Mouse (Mus musculus): ENCODE data around the gene Bud23. TPM values are rescaled to one million over a fixed set of nuclear protein-coding genes. Genes with fewer than 3 reads are reported as not detected.

Gene Bud23
- total and polyA plus RNA-seq, 2 experiments = 32.7 to 51.7 TPM

- 47% methylated on average over 14 of the region's 14 CpGs for WGBS
- DNase-seq (ENCODE audit: extremely low read depth, low read depth, low spot score) = no peak
- Histone ChIP-seq H3K4me3 (ENCODE audit: insufficient read depth, low read depth, low read length) (peak overlapping the region; percentile 8; the same call in 1 of the 2 replicates), H3K79me2 (ENCODE audit: control insufficient read depth, insufficient read depth, low read length) (no peaks in the 10 kb centered on the region), H3K27ac (replicated peaks; ENCODE audit: insufficient read depth, low read depth, low read length) (no peak overlapping the region), H3K9ac (ENCODE audit: low read depth, low read length) (peak overlapping the region; percentile 40; the same call in 1 of the 2 replicates), H3K4me1 (ENCODE audit: control insufficient read depth, insufficient read depth, low read length) (peaks cover 7% of the 10 kb centered on the region), H3K36me3 (ENCODE audit: control insufficient read depth, insufficient read depth, low read length) (no peaks in the 10 kb centered on the region), H3K27me3 (ENCODE audit: control insufficient read depth, insufficient read depth, low read length) (no peaks in the 10 kb centered on the region)
- TF ChIP-seq POLR2A (IDR thresholded peaks at IDR 0.05; ENCODE audit: extremely low read depth, insufficient read depth, low read length) = no peak
These were observed 12.3 kb upstream of the Bud23 start for GRCm38 (mm10) chr5:135076931-135077505.

- Histone ChIP-seq H3K27ac (replicated peaks; ENCODE audit: insufficient read depth, low read depth, low read length) (no peak overlapping the region), H3K79me2 (ENCODE audit: control insufficient read depth, insufficient read depth, low read length) (no peaks in the 10 kb centered on the region), H3K4me3 (ENCODE audit: insufficient read depth, low read depth, low read length) (no peak overlapping the region), H3K9ac (ENCODE audit: low read depth, low read length) (no peak overlapping the region), H3K27me3 (ENCODE audit: control insufficient read depth, insufficient read depth, low read length) (no peaks in the 10 kb centered on the region), H3K4me1 (ENCODE audit: control insufficient read depth, insufficient read depth, low read length) (peaks cover 7% of the 10 kb centered on the region), H3K36me3 (ENCODE audit: control insufficient read depth, insufficient read depth, low read length) (no peaks in the 10 kb centered on the region)
- TF ChIP-seq CTCF (IDR thresholded peaks at IDR 0.05; ENCODE audit: low read depth, low read length) = no peak
- TF ChIP-seq POLR2A (IDR thresholded peaks at IDR 0.05; ENCODE audit: extremely low read depth, insufficient read depth, low read length) = no peak
- no peak for DNase-seq (ENCODE audit: extremely low read depth, low read depth, low spot score)
- WGBS = 78% methylated on average over 14 of the region's 14 CpGs
These were observed 11.6 kb upstream of the Bud23 start for GRCm38 (mm10) chr5:135076368-135076767.

DNA sequence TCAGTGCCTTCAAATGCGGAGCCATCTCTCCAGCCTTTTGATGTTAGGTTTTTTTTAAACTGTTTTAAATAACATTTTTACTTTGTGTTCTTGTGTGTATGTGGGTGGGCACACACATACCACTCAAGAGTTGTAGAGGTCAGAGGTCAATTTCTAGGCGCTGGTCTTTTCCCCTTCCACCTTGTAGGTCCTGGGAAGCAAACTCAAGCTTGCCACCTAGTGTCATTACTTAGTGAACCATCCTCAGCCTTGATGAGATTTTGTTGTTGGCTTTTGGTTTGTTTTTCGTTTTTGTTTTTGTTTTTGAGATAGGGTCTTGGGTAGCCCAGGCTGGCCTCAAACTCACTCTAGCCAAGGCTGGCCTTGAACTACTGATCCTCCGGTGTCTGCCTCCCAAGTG is 10.9 kb upstream of the Bud23 start:
- Histone ChIP-seq H3K4me1 (ENCODE audit: control insufficient read depth, insufficient read depth, low read length) (peaks cover 6% of the 10 kb centered on the region), H3K4me3 (ENCODE audit: insufficient read depth, low read depth, low read length) (no peak overlapping the region)
- WGBS = 62% methylated on average over 4 of the region's 4 CpGs

GRCm38 (mm10) chr5:135073349-135074150 is 8.8 kb upstream of the Bud23 start:
- no peaks in the 10 kb centered on the region for H3K79me2 ChIP-seq (ENCODE audit: control insufficient read depth, insufficient read depth, low read length)
- no peak overlapping the region for H3K9ac ChIP-seq (ENCODE audit: low read depth, low read length)
- H3K4me1 ChIP-seq (ENCODE audit: control insufficient read depth, insufficient read depth, low read length) = peaks cover 4% of the 10 kb centered on the region
- 70% methylated on average over 26 of the region's 26 CpGs for WGBS
- no peak overlapping the region for H3K27ac ChIP-seq (replicated peaks; ENCODE audit: insufficient read depth, low read depth, low read length)
- TF ChIP-seq CTCF (IDR thresholded peaks at IDR 0.05; ENCODE audit: low read depth, low read length) (no peak), POLR2A (IDR thresholded peaks at IDR 0.05; ENCODE audit: extremely low read depth, insufficient read depth, low read length) (no peak)
- no peaks in the 10 kb centered on the region for H3K27me3 ChIP-seq (ENCODE audit: control insufficient read depth, insufficient read depth, low read length)
- no peak overlapping the region for H3K4me3 ChIP-seq (ENCODE audit: insufficient read depth, low read depth, low read length)
- no peaks in the 10 kb centered on the region for H3K36me3 ChIP-seq (ENCODE audit: control insufficient read depth, insufficient read depth, low read length)
- DNase-seq (ENCODE audit: extremely low read depth, low read depth, low spot score) = no peak

More for the DNA sequence above, 10.9 kb upstream of the Bud23 start:
- H3K9ac ChIP-seq (ENCODE audit: low read depth, low read length) = no peak overlapping the region
- H3K27ac ChIP-seq (replicated peaks; ENCODE audit: insufficient read depth, low read depth, low read length) = no peak overlapping the region
- DNase-seq (ENCODE audit: extremely low read depth, low read depth, low spot score) = no peak
- H3K36me3 ChIP-seq (ENCODE audit: control insufficient read depth, insufficient read depth, low read length) = no peaks in the 10 kb centered on the region
- H3K27me3 ChIP-seq (ENCODE audit: control insufficient read depth, insufficient read depth, low read length) = no peaks in the 10 kb centered on the region
- TF ChIP-seq CTCF (IDR thresholded peaks at IDR 0.05; ENCODE audit: low read depth, low read length) (peak; percentile 22; the same call in 1 of the 2 replicates), POLR2A (IDR thresholded peaks at IDR 0.05; ENCODE audit: extremely low read depth, insufficient read depth, low read length) (no peak)
- H3K79me2 ChIP-seq (ENCODE audit: control insufficient read depth, insufficient read depth, low read length) = no peaks in the 10 kb centered on the region

GRCm38 (mm10) chr5:135072720-135073119 is 8.0 kb upstream of the Bud23 start:
- H3K36me3 ChIP-seq (ENCODE audit: control insufficient read depth, insufficient read depth, low read length) = no peaks in the 10 kb centered on the region
- H3K4me1 ChIP-seq (ENCODE audit: control insufficient read depth, insufficient read depth, low read length) = peaks cover 2% of the 10 kb centered on the region; the same call in 1 of the 2 replicates
- TF ChIP-seq CTCF (IDR thresholded peaks at IDR 0.05; ENCODE audit: low read depth, low read length) (no peak), POLR2A (IDR thresholded peaks at IDR 0.05; ENCODE audit: extremely low read depth, insufficient read depth, low read length) (no peak)
- H3K79me2 ChIP-seq (ENCODE audit: control insufficient read depth, insufficient read depth, low read length) = no peaks in the 10 kb centered on the region
- DNase-seq (ENCODE audit: extremely low read depth, low read depth, low spot score) = no peak
- no peaks in the 10 kb centered on the region for H3K27me3 ChIP-seq (ENCODE audit: control insufficient read depth, insufficient read depth, low read length)
- no peak overlapping the region for H3K4me3 ChIP-seq (ENCODE audit: insufficient read depth, low read depth, low read length)
- no peak overlapping the region for H3K27ac ChIP-seq (replicated peaks; ENCODE audit: insufficient read depth, low read depth, low read length)
- 87% methylated on average over 6 of the region's 6 CpGs for WGBS
- no peak overlapping the region for H3K9ac ChIP-seq (ENCODE audit: low read depth, low read length)

- no peak overlapping the region for H3K4me3 ChIP-seq (ENCODE audit: insufficient read depth, low read depth, low read length)
- TF ChIP-seq POLR2A (IDR thresholded peaks at IDR 0.05; ENCODE audit: extremely low read depth, insufficient read depth, low read length) (no peak), CTCF (IDR thresholded peaks at IDR 0.05; ENCODE audit: low read depth, low read length) (no peak)
- no peaks in the 10 kb centered on the region for H3K4me1 ChIP-seq (ENCODE audit: control insufficient read depth, insufficient read depth, low read length)
- WGBS = 93% methylated on average over 2 of the region's 2 CpGs
- H3K27me3 ChIP-seq (ENCODE audit: control insufficient read depth, insufficient read depth, low read length) = no peaks in the 10 kb centered on the region
- DNase-seq (ENCODE audit: extremely low read depth, low read depth, low spot score) = no peak
- no peaks in the 10 kb centered on the region for H3K36me3 ChIP-seq (ENCODE audit: control insufficient read depth, insufficient read depth, low read length)
- no peak overlapping the region for H3K9ac ChIP-seq (ENCODE audit: low read depth, low read length)
- no peak overlapping the region for H3K27ac ChIP-seq (replicated peaks; ENCODE audit: insufficient read depth, low read depth, low read length)
- no peaks in the 10 kb centered on the region for H3K79me2 ChIP-seq (ENCODE audit: control insufficient read depth, insufficient read depth, low read length)
These were observed 7.3 kb upstream of the Bud23 start for GRCm38 (mm10) chr5:135072061-135072460.

All from liver, adult 2 months (tissue).